Mouse (Mus musculus): Measurements from ENCODE around the gene Bcl6b. TPM values are rescaled to one million over a fixed set of nuclear protein-coding genes. Genes with fewer than 3 reads are reported as not detected.

Gene Bcl6b
- polyA plus RNA-seq, 1 experiment = 1.6 TPM

- WGBS = 1% methylated on average over 19 of the region's 19 CpGs
- peak; percentile 80 for DNase-seq
- no peak for TF ChIP-seq POLR2A (IDR thresholded peaks at IDR 0.05; ENCODE audit: control insufficient read depth, extremely low read depth, insufficient read depth, low read length, poor library complexity)
- TF ChIP-seq CTCF (IDR thresholded peaks at IDR 0.05; ENCODE audit: borderline replicate concordance, control insufficient read depth, extremely low read depth, insufficient read depth, low read length, poor library complexity) = no peak
- H3K4me1 ChIP-seq (replicated peaks; ENCODE audit: control insufficient read depth, insufficient read depth, low read length) = peaks cover 22% of the 10 kb centered on the region
- H3K4me3 ChIP-seq (ENCODE audit: control insufficient read depth, insufficient read depth, low read length) = no peak overlapping the region
- H3K27ac ChIP-seq (ENCODE audit: control insufficient read depth, insufficient read depth, low read length) = no peak overlapping the region
- H3K36me3 ChIP-seq (ENCODE audit: control insufficient read depth, insufficient read depth, low read length) = no peaks in the 10 kb centered on the region
- H3K27me3 ChIP-seq (ENCODE audit: control insufficient read depth, insufficient read depth, low read length) = peaks cover 6% of the 10 kb centered on the region; the same call in 1 of the 2 replicates
These were observed 770 bp downstream of the Bcl6b start for GRCm38 (mm10) chr11:70228828-70229227.

DNA sequence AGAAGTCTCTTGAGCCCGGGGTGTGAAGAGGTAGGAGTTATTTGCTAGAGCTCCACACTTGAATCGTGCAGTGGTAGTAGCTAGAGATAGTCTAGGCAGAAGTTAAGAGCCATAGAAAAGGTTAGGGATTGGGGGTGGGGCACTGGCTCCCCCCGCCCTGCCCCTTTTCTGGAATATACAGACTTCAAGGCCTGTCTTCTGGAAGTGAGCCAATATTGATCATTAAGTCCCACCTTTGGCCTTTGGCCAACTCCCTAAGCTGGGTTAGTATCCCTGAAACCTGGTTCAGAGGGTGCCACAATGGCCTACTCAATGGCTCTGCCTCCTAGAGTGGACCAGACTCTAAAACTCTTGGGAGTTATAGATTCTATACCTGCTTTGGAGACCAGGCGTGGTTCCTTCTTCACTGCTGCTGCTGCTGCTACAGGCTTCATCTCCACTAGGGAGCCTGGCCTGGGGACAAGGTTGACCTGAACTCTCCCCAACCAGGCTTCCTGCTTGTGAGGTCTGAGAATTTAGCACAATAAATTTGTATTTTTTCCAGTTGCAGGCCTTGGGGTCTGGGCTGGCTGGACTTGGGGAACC is 1.8 kb downstream of the Bcl6b start:
- Histone ChIP-seq H3K4me1 (replicated peaks; ENCODE audit: control insufficient read depth, insufficient read depth, low read length) (peaks cover 27% of the 10 kb centered on the region), H3K36me3 (ENCODE audit: control insufficient read depth, insufficient read depth, low read length) (no peaks in the 10 kb centered on the region), H3K27me3 (ENCODE audit: control insufficient read depth, insufficient read depth, low read length) (peaks cover 6% of the 10 kb centered on the region; the same call in 1 of the 2 replicates), H3K27ac (ENCODE audit: control insufficient read depth, insufficient read depth, low read length) (no peak overlapping the region), H3K4me3 (ENCODE audit: control insufficient read depth, insufficient read depth, low read length) (no peak overlapping the region)
- TF ChIP-seq POLR2A (IDR thresholded peaks at IDR 0.05; ENCODE audit: control insufficient read depth, extremely low read depth, insufficient read depth, low read length, poor library complexity) (no peak), CTCF (IDR thresholded peaks at IDR 0.05; ENCODE audit: borderline replicate concordance, control insufficient read depth, extremely low read depth, insufficient read depth, low read length, poor library complexity) (no peak)
- WGBS = 96% methylated on average over 4 of the region's 4 CpGs
- DNase-seq = no peak

GRCm38 (mm10) chr11:70227126-70227525 is 2.5 kb downstream of the Bcl6b start:
- H3K27ac ChIP-seq (ENCODE audit: control insufficient read depth, insufficient read depth, low read length) = no peak overlapping the region
- DNase-seq = no peak
- H3K4me3 ChIP-seq (ENCODE audit: control insufficient read depth, insufficient read depth, low read length) = no peak overlapping the region
- TF ChIP-seq CTCF (IDR thresholded peaks at IDR 0.05; ENCODE audit: borderline replicate concordance, control insufficient read depth, extremely low read depth, insufficient read depth, low read length, poor library complexity) (no peak), POLR2A (IDR thresholded peaks at IDR 0.05; ENCODE audit: control insufficient read depth, extremely low read depth, insufficient read depth, low read length, poor library complexity) (no peak)
- H3K36me3 ChIP-seq (ENCODE audit: control insufficient read depth, insufficient read depth, low read length) = no peaks in the 10 kb centered on the region
- peaks cover 6% of the 10 kb centered on the region; the same call in 1 of the 2 replicates for H3K27me3 ChIP-seq (ENCODE audit: control insufficient read depth, insufficient read depth, low read length)
- WGBS = 74% methylated on average over 5 of the region's 5 CpGs
- H3K4me1 ChIP-seq (replicated peaks; ENCODE audit: control insufficient read depth, insufficient read depth, low read length) = peaks cover 27% of the 10 kb centered on the region

- DNase-seq = no peak
- Histone ChIP-seq H3K4me3 (ENCODE audit: control insufficient read depth, insufficient read depth, low read length) (no peak overlapping the region), H3K27ac (ENCODE audit: control insufficient read depth, insufficient read depth, low read length) (no peak overlapping the region), H3K4me1 (replicated peaks; ENCODE audit: control insufficient read depth, insufficient read depth, low read length) (peaks cover 27% of the 10 kb centered on the region), H3K27me3 (ENCODE audit: control insufficient read depth, insufficient read depth, low read length) (peaks cover 6% of the 10 kb centered on the region; the same call in 1 of the 2 replicates), H3K36me3 (ENCODE audit: control insufficient read depth, insufficient read depth, low read length) (no peaks in the 10 kb centered on the region)
- WGBS = 81% methylated on average over 18 of the region's 18 CpGs
- no peak for TF ChIP-seq CTCF (IDR thresholded peaks at IDR 0.05; ENCODE audit: borderline replicate concordance, control insufficient read depth, extremely low read depth, insufficient read depth, low read length, poor library complexity)
- no peak for TF ChIP-seq POLR2A (IDR thresholded peaks at IDR 0.05; ENCODE audit: control insufficient read depth, extremely low read depth, insufficient read depth, low read length, poor library complexity)
These were observed 3.1 kb downstream of the Bcl6b start for GRCm38 (mm10) chr11:70226602-70226890.

DNA sequence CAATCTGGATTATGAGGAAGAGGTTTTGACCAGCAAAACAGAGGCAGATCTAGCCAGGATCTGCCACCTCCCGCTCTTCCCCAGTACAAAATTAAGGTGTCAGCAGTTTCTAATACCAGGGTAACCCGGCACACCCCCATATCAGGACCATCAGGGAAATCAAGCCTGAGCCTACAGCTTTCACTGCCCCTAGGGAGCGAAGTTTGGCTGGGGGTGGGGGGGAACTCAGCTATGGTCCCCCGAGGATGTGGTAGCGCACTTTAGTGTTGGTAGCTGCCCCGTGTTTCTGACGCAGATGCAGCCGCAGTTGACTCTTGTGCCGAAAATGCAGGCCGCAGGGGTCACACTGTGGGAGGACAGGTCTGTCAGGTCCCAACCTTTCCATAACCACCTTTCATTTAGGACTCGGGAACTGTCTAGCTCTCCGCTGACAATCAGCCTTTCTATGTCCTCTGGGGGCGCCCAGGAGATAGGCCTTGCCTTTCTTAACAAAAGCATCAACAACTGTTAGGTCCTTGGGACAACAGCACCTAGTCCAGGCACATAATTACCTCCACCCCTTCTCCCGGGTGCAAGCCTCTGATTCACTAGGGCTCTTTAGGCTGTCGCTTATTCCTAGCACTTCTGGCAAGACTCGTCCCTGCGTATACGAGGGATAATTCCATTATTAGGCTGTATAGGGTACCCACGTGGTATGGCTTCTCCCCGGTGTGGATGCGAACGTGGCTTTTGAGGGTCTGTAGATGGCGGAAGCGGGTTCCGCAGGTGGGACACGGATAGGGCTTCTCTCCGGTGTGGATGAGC is 3.6 kb downstream of the Bcl6b start:
- no peaks in the 10 kb centered on the region for H3K36me3 ChIP-seq (ENCODE audit: control insufficient read depth, insufficient read depth, low read length)
- 86% methylated on average over 27 of the region's 27 CpGs for WGBS
- peaks cover 30% of the 10 kb centered on the region for H3K4me1 ChIP-seq (replicated peaks; ENCODE audit: control insufficient read depth, insufficient read depth, low read length)
- TF ChIP-seq CTCF (IDR thresholded peaks at IDR 0.05; ENCODE audit: borderline replicate concordance, control insufficient read depth, extremely low read depth, insufficient read depth, low read length, poor library complexity) = no peak
- TF ChIP-seq POLR2A (IDR thresholded peaks at IDR 0.05; ENCODE audit: control insufficient read depth, extremely low read depth, insufficient read depth, low read length, poor library complexity) = no peak
- no peak overlapping the region for H3K27ac ChIP-seq (ENCODE audit: control insufficient read depth, insufficient read depth, low read length)
- no peak for DNase-seq
- H3K4me3 ChIP-seq (ENCODE audit: control insufficient read depth, insufficient read depth, low read length) = no peak overlapping the region
- H3K27me3 ChIP-seq (ENCODE audit: control insufficient read depth, insufficient read depth, low read length) = peaks cover 6% of the 10 kb centered on the region; the same call in 1 of the 2 replicates

DNA sequence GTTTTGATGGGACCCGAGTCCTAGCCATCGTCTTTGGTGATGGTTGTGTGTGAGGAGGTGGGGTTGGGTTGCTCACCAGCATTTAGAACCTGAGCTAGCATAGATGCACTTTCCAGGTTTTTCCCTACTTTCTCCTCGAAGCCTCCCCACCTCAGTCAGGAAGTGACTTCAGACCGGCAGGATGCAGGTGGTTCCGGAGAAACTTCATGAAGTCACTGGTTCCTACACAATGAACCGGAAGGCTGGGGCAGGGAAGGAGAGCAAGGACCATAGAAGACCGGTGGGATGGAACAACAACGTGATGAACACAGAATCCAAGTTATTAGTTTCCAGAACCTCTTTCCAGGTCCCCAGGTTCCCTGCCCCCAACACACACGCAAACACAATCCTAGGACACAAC is 5.9 kb downstream of the Bcl6b start:
- no peak for DNase-seq
- H3K36me3 ChIP-seq (ENCODE audit: control insufficient read depth, insufficient read depth, low read length) = no peaks in the 10 kb centered on the region
- no peak overlapping the region for H3K4me3 ChIP-seq (ENCODE audit: control insufficient read depth, insufficient read depth, low read length)
- WGBS = 21% methylated on average over 9 of the region's 9 CpGs
- H3K27ac ChIP-seq (ENCODE audit: control insufficient read depth, insufficient read depth, low read length) = no peak overlapping the region
- H3K27me3 ChIP-seq (ENCODE audit: control insufficient read depth, insufficient read depth, low read length) = no peaks in the 10 kb centered on the region; the same call in 1 of the 2 replicates
- no peak for TF ChIP-seq CTCF (IDR thresholded peaks at IDR 0.05; ENCODE audit: borderline replicate concordance, control insufficient read depth, extremely low read depth, insufficient read depth, low read length, poor library complexity)
- TF ChIP-seq POLR2A (IDR thresholded peaks at IDR 0.05; ENCODE audit: control insufficient read depth, extremely low read depth, insufficient read depth, low read length, poor library complexity) = no peak
- H3K4me1 ChIP-seq (replicated peaks; ENCODE audit: control insufficient read depth, insufficient read depth, low read length) = peaks cover 23% of the 10 kb centered on the region

Data from thymus, adult 2 months (tissue).